Mouse (Mus musculus): ENCODE measurements around the gene Bbip1.
"Not testable (repeated sequence)": the region's sequence is repeated elsewhere in the genome, so short reads cannot be mapped to it uniquely, and the experiment has no call there.

The Bbip1 gene

GRCm38 (mm10) chr19:53925338-53925751 is 19.1 kb downstream of the Bbip1 start:
- DNase-seq (ENCODE audit: low spot score in 2 of 2), result no peak

GRCm38 (mm10) chr19:53921996-53922395 is 22.4 kb downstream of the Bbip1 start:
- not testable (repeated sequence) for DNase-seq (ENCODE audit: low spot score in 2 of 2)

- no peak for DNase-seq (ENCODE audit: low spot score in 2 of 2)
Observed at GRCm38 (mm10) chr19:53919541-53919940, 24.9 kb downstream of the Bbip1 start.

GRCm38 (mm10) chr19:53914950-53915349 is 29.5 kb downstream of the Bbip1 start:
- DNase-seq (ENCODE audit: low spot score in 2 of 2), result no peak

GRCm38 (mm10) chr19:53906703-53907070 is 37.7 kb downstream of the Bbip1 start:
- DNase-seq (ENCODE audit: low spot score in 2 of 2), result not testable (repeated sequence)

- DNase-seq (ENCODE audit: low spot score in 2 of 2), result no peak
Observed at GRCm38 (mm10) chr19:53906033-53906702, 38.3 kb downstream of the Bbip1 start.

GRCm38 (mm10) chr19:53904833-53905480 is 39.5 kb downstream of the Bbip1 start:
- DNase-seq (ENCODE audit: low spot score in 2 of 2), result no peak

GRCm38 (mm10) chr19:53903507-53904321 is 40.7 kb downstream of the Bbip1 start:
- peak; percentile 55 to 58 for DNase-seq (ENCODE audit: low spot score in 2 of 2)

GRCm38 (mm10) chr19:53902739-53903487 is 41.5 kb downstream of the Bbip1 start:
- DNase-seq (ENCODE audit: low spot score in 2 of 2), result peak; percentile 94

GRCm38 (mm10) chr19:53901931-53902738 is 42.3 kb downstream of the Bbip1 start:
- DNase-seq (ENCODE audit: low spot score in 2 of 2), result no peak

- DNase-seq (ENCODE audit: low spot score in 2 of 2), result no peak
Observed at GRCm38 (mm10) chr19:53899941-53900610, 44.4 kb downstream of the Bbip1 start.

GRCm38 (mm10) chr19:53898970-53899900 is 45.2 kb downstream of the Bbip1 start:
- no peak for DNase-seq (ENCODE audit: low spot score in 2 of 2)

- no peak for DNase-seq (ENCODE audit: low spot score in 2 of 2)
Observed at GRCm38 (mm10) chr19:53898498-53898897, 45.9 kb downstream of the Bbip1 start.

- no peak for DNase-seq (ENCODE audit: low spot score in 2 of 2)
Observed at GRCm38 (mm10) chr19:53898046-53898445, 46.4 kb downstream of the Bbip1 start.

GRCm38 (mm10) chr19:53894538-53895121 is 49.8 kb downstream of the Bbip1 start:
- DNase-seq (ENCODE audit: low spot score in 2 of 2), result no peak

- DNase-seq (ENCODE audit: low spot score in 2 of 2), result no peak
Observed at GRCm38 (mm10) chr19:53893711-53894171, 50.7 kb downstream of the Bbip1 start.

- peak in 1 of 2 experiments; percentile 46 for DNase-seq (ENCODE audit: low spot score in 2 of 2)
Observed at GRCm38 (mm10) chr19:53892838-53893359, 51.5 kb downstream of the Bbip1 start.

- no peak for DNase-seq (ENCODE audit: low spot score in 2 of 2)
Observed at GRCm38 (mm10) chr19:53892061-53892460, 52.4 kb downstream of the Bbip1 start, which contains the start of gene Pdcd4. TSS of gene Pdcd4 (plus strand) at chr19:53892231.

Data from frontal cortex, postnatal 36 days (tissue).